Mouse (Mus musculus): ENCODE measurements around the gene Nxt1.

- TF ChIP-seq CTCF (IDR thresholded peaks at IDR 0.05; ENCODE audit: extremely low read depth, insufficient read depth, insufficient read length, insufficient replicate concordance) = no peak
- TF ChIP-seq POLR2A (IDR thresholded peaks at IDR 0.05; ENCODE audit: low read depth, low read length) = no peak
Observed at GRCm38 (mm10) chr2:148687971-148688370, 15.6 kb downstream of the Nxt1 start.
